ENCODE assay signal across 20 mouse cellular contexts in genomic region chr9:107646975-107647374, GRCm38 (mm10). TPM values are rescaled to one million over a fixed set of nuclear protein-coding genes. Genes with fewer than 3 reads are reported as not detected.
DNase-seq lines count a peak whose midpoint lies in the region; ATAC-seq and TF ChIP-seq lines count a peak whose summit lies in the region.
"Had no signal": no experiment of that assay in that cellular context is flagged by ENCODE, and none has a peak within 500 bp of the region (broad histone marks: within the 10 kb centered on the region; RNA-seq: fewer than 3 reads in every experiment).

No protein-coding gene starts in this region.

- TF ChIP-seq EP300 in MEL (IDR thresholded peaks at IDR 0.05; ENCODE audit: low read depth in 1 of 2, low read length in 2 of 2) = no peak

- no peaks in the 10 kb centered on the region; the same call in 1 of the 2 replicates for H3K79me2 ChIP-seq in MEL (ENCODE audit: control insufficient read depth, insufficient read depth, low read length, poor library complexity)

- no peak overlapping the region for H3K9ac ChIP-seq in hindbrain, postnatal 0 days (replicated peaks; ENCODE audit: low read length)
- no peak overlapping the region for H3K9ac ChIP-seq in hindbrain, embryonic 12.5 days
- H3K9ac ChIP-seq in midbrain, embryonic 11.5 days (ENCODE audit: low read length) = no peak overlapping the region
- H3K9ac ChIP-seq in midbrain, embryonic 16.5 days (ENCODE audit: low read depth, low read length) = no peak overlapping the region
- H3K9ac ChIP-seq in MEL (ENCODE audit: control insufficient read depth, low read depth, low read length, poor library complexity, severe bottlenecking) = no peak overlapping the region
- H3K9ac ChIP-seq: embryonic facial prominence, embryonic 15.5 days; heart, embryonic 13.5 days; kidney, embryonic 15.5 days; liver, embryonic 14.5 days had no signal

- no peak for TF ChIP-seq POLR2A in MEL (IDR thresholded peaks at IDR 0.05; ENCODE audit: control insufficient read depth in 1 of 2, insufficient read depth in 1 of 2, low read depth in 1 of 2, low read length in 2 of 2, poor library complexity in 1 of 2)

- peaks cover 12% of the 10 kb centered on the region; the same call in 1 of the 2 replicates for H3K4me1 ChIP-seq in hindbrain, postnatal 0 days (ENCODE audit: insufficient read depth, low read length)
- peaks cover 30% of the 10 kb centered on the region for H3K4me1 ChIP-seq in hindbrain, embryonic 12.5 days
- H3K4me1 ChIP-seq in midbrain, embryonic 11.5 days (ENCODE audit: control insufficient read depth, insufficient read depth, low read length) = peaks cover 11% of the 10 kb centered on the region
- H3K4me1 ChIP-seq in midbrain, embryonic 16.5 days (ENCODE audit: control insufficient read depth, insufficient read depth, low read length) = peaks cover 19% of the 10 kb centered on the region
- peaks cover 0 to 14% of the 10 kb centered on the region in 2 experiments; a peak in 3 of 4 replicates for H3K4me1 ChIP-seq in MEL (ENCODE audit: control insufficient read depth in 1 of 2, insufficient read depth in 2 of 2, low read length in 2 of 2)

- H3K4me2 ChIP-seq in hindbrain, postnatal 0 days (ENCODE audit: low read depth, low read length) = no peak overlapping the region
- H3K4me2 ChIP-seq in hindbrain, embryonic 12.5 days (replicated peaks) = no peak overlapping the region
- H3K4me2 ChIP-seq in midbrain, embryonic 11.5 days = no peak overlapping the region
- H3K4me2 ChIP-seq in midbrain, embryonic 16.5 days (ENCODE audit: low read length) = no peak overlapping the region
- H3K4me2 ChIP-seq: embryonic facial prominence, embryonic 15.5 days; heart, embryonic 13.5 days; kidney, embryonic 15.5 days had no signal

- TF ChIP-seq RAD21 in MEL (IDR thresholded peaks at IDR 0.05; ENCODE audit: low read depth, low read length) = no peak

- no peak for DNase-seq in hindbrain, postnatal 0 days (ENCODE audit: low spot score)
- peak; percentile 89 for DNase-seq in midbrain, embryonic 11.5 days (ENCODE audit: low spot score, missing footprints)
- peak; percentile 54 for DNase-seq in MEL (ENCODE audit: low read depth, low spot score)
- DNase-seq in embryo, embryonic 9.5 days (ENCODE audit: extremely low spot score) = no peak
- DNase-seq: adrenal gland, adult 2 months; cerebellum, adult 9-11 months; gastrocnemius, postnatal 36 days; heart, postnatal 4 days; lung, postnatal 10 days had no signal

- no peak for ATAC-seq in hindbrain, postnatal 0 days
- no peak for ATAC-seq in hindbrain, embryonic 12.5 days (ENCODE audit: low FRiP score)
- no peak for ATAC-seq in midbrain, embryonic 11.5 days (ENCODE audit: low FRiP score)
- no peak for ATAC-seq in midbrain, embryonic 16.5 days
- no peak for ATAC-seq in activated CD4-positive, CD25-positive, alpha-beta regulatory T cell, adult 4 months

- TF ChIP-seq CTCF in hindbrain, postnatal 0 days (IDR thresholded peaks at IDR 0.05; ENCODE audit: low read depth) = peak; percentile 14; the same call in 1 of the 2 replicates
- peak in 2 of 3 experiments; percentile 19 to 39; a peak in 3 of 6 replicates for TF ChIP-seq CTCF in MEL (IDR thresholded peaks at IDR 0.05 in 2 of 3, conservative IDR thresholded peaks at IDR 0.05 in 1 of 3; ENCODE audit: control insufficient read depth in 1 of 3, insufficient read depth in 1 of 3, low read depth in 2 of 3, low read length in 3 of 3, poor library complexity in 1 of 3, severe bottlenecking in 1 of 3)

- 85% methylated on average over 6 of the region's 6 CpGs for WGBS in hindbrain, postnatal 0 days
- 81% methylated on average over 6 of the region's 6 CpGs for WGBS in hindbrain, embryonic 12.5 days
- 81% methylated on average over 6 of the region's 6 CpGs for WGBS in midbrain, embryonic 11.5 days
- 85% methylated on average over 6 of the region's 6 CpGs for WGBS in midbrain, embryonic 16.5 days

- no peaks in the 10 kb centered on the region for H3K36me3 ChIP-seq in hindbrain, postnatal 0 days (ENCODE audit: insufficient read depth, low read length)
- H3K36me3 ChIP-seq in hindbrain, embryonic 12.5 days = no peaks in the 10 kb centered on the region
- no peaks in the 10 kb centered on the region for H3K36me3 ChIP-seq in midbrain, embryonic 11.5 days (ENCODE audit: control insufficient read depth, insufficient read depth, low read length)
- H3K36me3 ChIP-seq in midbrain, embryonic 16.5 days (ENCODE audit: control insufficient read depth, insufficient read depth, low read length) = no peaks in the 10 kb centered on the region
- H3K36me3 ChIP-seq in MEL (ENCODE audit: control insufficient read depth in 1 of 2, insufficient read depth in 2 of 2, low read length in 2 of 2) = peaks cover 0 to 7% of the 10 kb centered on the region in 2 experiments; a peak in 2 of 4 replicates
- H3K36me3 ChIP-seq: embryonic facial prominence, embryonic 15.5 days; heart, embryonic 13.5 days; kidney, embryonic 15.5 days had no signal

- no peaks in the 10 kb centered on the region for H3K9me3 ChIP-seq in hindbrain, postnatal 0 days (ENCODE audit: low read length)
- no peaks in the 10 kb centered on the region for H3K9me3 ChIP-seq in hindbrain, embryonic 12.5 days (replicated peaks)
- H3K9me3 ChIP-seq in midbrain, embryonic 11.5 days (ENCODE audit: control insufficient read depth, low read length) = no peaks in the 10 kb centered on the region
- no peaks in the 10 kb centered on the region for H3K9me3 ChIP-seq in midbrain, embryonic 16.5 days (replicated peaks; ENCODE audit: control insufficient read depth, low read length, poor library complexity, severe bottlenecking)
- H3K9me3 ChIP-seq in MEL (replicated peaks; ENCODE audit: insufficient read depth, low read length) = no peaks in the 10 kb centered on the region
- H3K9me3 ChIP-seq: embryonic facial prominence, embryonic 15.5 days; heart, embryonic 13.5 days; kidney, embryonic 15.5 days; limb, embryonic 10.5 days; megakaryocyte, embryonic 14.5 days had no signal

- H3K27me3 ChIP-seq in hindbrain, postnatal 0 days (ENCODE audit: insufficient read depth, low read length) = no peaks in the 10 kb centered on the region
- H3K27me3 ChIP-seq in hindbrain, embryonic 12.5 days = no peaks in the 10 kb centered on the region
- no peaks in the 10 kb centered on the region for H3K27me3 ChIP-seq in midbrain, embryonic 11.5 days (ENCODE audit: control insufficient read depth, insufficient read depth, low read length)
- H3K27me3 ChIP-seq in midbrain, embryonic 16.5 days (ENCODE audit: control insufficient read depth, insufficient read depth, low read depth, low read length) = no peaks in the 10 kb centered on the region
- H3K27me3 ChIP-seq in MEL (ENCODE audit: control insufficient read depth in 1 of 2, insufficient read depth in 2 of 2, low read length in 2 of 2) = peaks cover 0 to 1% of the 10 kb centered on the region in 2 experiments; a peak in 2 of 4 replicates
- H3K27me3 ChIP-seq: embryonic facial prominence, embryonic 15.5 days; kidney, embryonic 15.5 days had no signal

- no peak overlapping the region for H3K27ac ChIP-seq in hindbrain, postnatal 0 days
- no peak overlapping the region for H3K27ac ChIP-seq in hindbrain, embryonic 12.5 days
- H3K27ac ChIP-seq in midbrain, embryonic 11.5 days (ENCODE audit: low read depth, low read length) = no peak overlapping the region
- H3K27ac ChIP-seq in midbrain, embryonic 16.5 days (ENCODE audit: low read length) = no peak overlapping the region
- H3K27ac ChIP-seq in MEL (ENCODE audit: control insufficient read depth, low read depth, low read length) = no peak overlapping the region
- H3K27ac ChIP-seq: embryonic facial prominence, embryonic 15.5 days; heart, embryonic 13.5 days; kidney, embryonic 15.5 days; limb, embryonic 10.5 days; liver, embryonic 14.5 days had no signal

- H3K4me3 ChIP-seq in hindbrain, postnatal 0 days (ENCODE audit: low read length) = no peak overlapping the region
- H3K4me3 ChIP-seq in hindbrain, embryonic 12.5 days = no peak overlapping the region
- no peak overlapping the region for H3K4me3 ChIP-seq in midbrain, embryonic 11.5 days (ENCODE audit: low read depth, low read length)
- H3K4me3 ChIP-seq in midbrain, embryonic 16.5 days (ENCODE audit: low read depth, low read length) = no peak overlapping the region
- no peak overlapping the region for H3K4me3 ChIP-seq in MEL (ENCODE audit: control insufficient read depth in 1 of 2, insufficient read depth in 1 of 2, low read depth in 2 of 2, low read length in 2 of 2)
- H3K4me3 ChIP-seq: embryonic facial prominence, embryonic 15.5 days; heart, embryonic 13.5 days; kidney, embryonic 15.5 days; limb, embryonic 10.5 days; megakaryocyte, embryonic 14.5 days had no signal

RNA-seq across cellular contexts. Expression of gene Gnai2, which starts 11.8 kb away (rescaled TPM):
- total RNA-seq in hindbrain, postnatal 0 days (2014; rRNA removed) = 334 and 369 TPM in 2 replicates
- 275 and 287 TPM in 2 replicates for polyA plus RNA-seq in hindbrain, postnatal 0 days (2015; fragmentation: Nextera tagmentation; extraction: Ambion mirVana)
- 516 and 531 TPM in 2 replicates for polyA plus RNA-seq in hindbrain, embryonic 12.5 days (2016; fragmentation: Nextera tagmentation; extraction: Ambion mirVana)
- polyA plus RNA-seq in midbrain, embryonic 11.5 days (2014; fragmentation: Nextera tagmentation; extraction: Ambion mirVana) = 578 and 581 TPM in 2 replicates
- polyA plus RNA-seq in midbrain, embryonic 16.5 days (2015; fragmentation: Nextera tagmentation; extraction: Ambion mirVana) = 278 and 281 TPM in 2 replicates
- total RNA-seq in MEL (2012; rRNA removed) = 129 and 131 TPM in 2 replicates
- 100 to 1,000 TPM; 137 to 335 TPM for polyA plus RNA-seq in MEL (2012; ENCODE audit: insufficient read depth in 1 of 2, insufficient read length in 2 of 2, low read depth in 1 of 2, low replicate concordance in 2 of 2, missing spikeins in 1 of 2)
- polyA plus RNA-seq in activated CD4-positive, CD25-positive, alpha-beta regulatory T cell, adult 4 months (2017; shearing (Covaris generic)) = 100 to 1,000 TPM; 176 to 181 TPM

RNA-seq across cellular contexts. Expression of gene Slc38a3, which starts 22.4 kb away (rescaled TPM):
- 102 and 134 TPM in 2 replicates for total RNA-seq in hindbrain, postnatal 0 days (2014; rRNA removed)
- polyA plus RNA-seq in hindbrain, postnatal 0 days (2015; fragmentation: Nextera tagmentation; extraction: Ambion mirVana) = 52.1 and 54.5 TPM in 2 replicates
- polyA plus RNA-seq in hindbrain, embryonic 12.5 days (2016; fragmentation: Nextera tagmentation; extraction: Ambion mirVana) = 12.5 and 12.9 TPM in 2 replicates
- polyA plus RNA-seq in midbrain, embryonic 11.5 days (2014; fragmentation: Nextera tagmentation; extraction: Ambion mirVana) = 11.2 and 11.7 TPM in 2 replicates
- polyA plus RNA-seq in midbrain, embryonic 16.5 days (2015; fragmentation: Nextera tagmentation; extraction: Ambion mirVana) = 31.1 and 34.0 TPM in 2 replicates
- not detected in 2 replicates for total RNA-seq in MEL (2012; rRNA removed)
- not detected for polyA plus RNA-seq in MEL (2012; ENCODE audit: insufficient read depth in 1 of 2, insufficient read length in 2 of 2, low read depth in 1 of 2, low replicate concordance in 2 of 2, missing spikeins in 1 of 2)
- not detected for polyA plus RNA-seq in activated CD4-positive, CD25-positive, alpha-beta regulatory T cell, adult 4 months (2017; shearing (Covaris generic))
- total RNA-seq: monocyte, adult 5-6 weeks; neutrophil, adult 5-6 weeks had no signal

RNA-seq across cellular contexts. Expression of gene Gnat1, which starts 32.5 kb away (rescaled TPM):
- 0.52 TPM in 1 of 2 replicates, not detected in the other for total RNA-seq in hindbrain, postnatal 0 days (2014; rRNA removed)
- polyA plus RNA-seq in hindbrain, postnatal 0 days (2015; fragmentation: Nextera tagmentation; extraction: Ambion mirVana) = 2.4 and 2.7 TPM in 2 replicates
- 1.4 and 2.6 TPM in 2 replicates for polyA plus RNA-seq in hindbrain, embryonic 12.5 days (2016; fragmentation: Nextera tagmentation; extraction: Ambion mirVana)
- 1.1 and 1.4 TPM in 2 replicates for polyA plus RNA-seq in midbrain, embryonic 11.5 days (2014; fragmentation: Nextera tagmentation; extraction: Ambion mirVana)
- polyA plus RNA-seq in midbrain, embryonic 16.5 days (2015; fragmentation: Nextera tagmentation; extraction: Ambion mirVana) = 1.6 and 2.2 TPM in 2 replicates
- 0.27 TPM in 1 of 2 replicates, not detected in the other for total RNA-seq in MEL (2012; rRNA removed)
- polyA plus RNA-seq in MEL (2012; ENCODE audit: insufficient read depth in 1 of 2, insufficient read length in 2 of 2, low read depth in 1 of 2, low replicate concordance in 2 of 2, missing spikeins in 1 of 2) = 100 to 1,000 TPM in 1 of 2 experiments, not detected in 1; 326 TPM
- polyA plus RNA-seq in activated CD4-positive, CD25-positive, alpha-beta regulatory T cell, adult 4 months (2017; shearing (Covaris generic)) = 1 to 10 TPM in 1 of 2 experiments, not detected in 1; 1.1 TPM
- total RNA-seq: gastrocnemius, postnatal 36 days; heart, postnatal 4 days; monocyte, adult 5-6 weeks; neutrophil, adult 5-6 weeks had no signal

RNA-seq across cellular contexts. Expression of gene Sema3b, which starts 37.9 kb away (rescaled TPM):
- total RNA-seq in hindbrain, postnatal 0 days (2014; rRNA removed) = 11.2 and 14.6 TPM in 2 replicates
- 8.3 and 9.0 TPM in 2 replicates for polyA plus RNA-seq in hindbrain, postnatal 0 days (2015; fragmentation: Nextera tagmentation; extraction: Ambion mirVana)
- 5.1 TPM in 2 replicates for polyA plus RNA-seq in hindbrain, embryonic 12.5 days (2016; fragmentation: Nextera tagmentation; extraction: Ambion mirVana)
- 1.3 and 2.1 TPM in 2 replicates for polyA plus RNA-seq in midbrain, embryonic 11.5 days (2014; fragmentation: Nextera tagmentation; extraction: Ambion mirVana)
- 3.7 and 3.9 TPM in 2 replicates for polyA plus RNA-seq in midbrain, embryonic 16.5 days (2015; fragmentation: Nextera tagmentation; extraction: Ambion mirVana)
- 0.04 and 0.07 TPM in 2 replicates for total RNA-seq in MEL (2012; rRNA removed)
- polyA plus RNA-seq in MEL (2012; ENCODE audit: insufficient read depth in 1 of 2, insufficient read length in 2 of 2, low read depth in 1 of 2, low replicate concordance in 2 of 2, missing spikeins in 1 of 2) = under 1 TPM in 1 of 2 experiments, not detected in 1; 0.21 TPM
- not detected for polyA plus RNA-seq in activated CD4-positive, CD25-positive, alpha-beta regulatory T cell, adult 4 months (2017; shearing (Covaris generic))
- total RNA-seq: monocyte, adult 5-6 weeks had no signal

RNA-seq across cellular contexts. Expression of gene Ifrd2, which starts 59.5 kb away (rescaled TPM):
- 7.6 and 10.9 TPM in 2 replicates for total RNA-seq in hindbrain, postnatal 0 days (2014; rRNA removed)
- polyA plus RNA-seq in hindbrain, postnatal 0 days (2015; fragmentation: Nextera tagmentation; extraction: Ambion mirVana) = 9.0 and 9.3 TPM in 2 replicates
- 19.5 and 21.9 TPM in 2 replicates for polyA plus RNA-seq in hindbrain, embryonic 12.5 days (2016; fragmentation: Nextera tagmentation; extraction: Ambion mirVana)
- polyA plus RNA-seq in midbrain, embryonic 11.5 days (2014; fragmentation: Nextera tagmentation; extraction: Ambion mirVana) = 24.2 and 28.2 TPM in 2 replicates
- 14.6 and 15.4 TPM in 2 replicates for polyA plus RNA-seq in midbrain, embryonic 16.5 days (2015; fragmentation: Nextera tagmentation; extraction: Ambion mirVana)
- 136 and 147 TPM in 2 replicates for total RNA-seq in MEL (2012; rRNA removed)
- polyA plus RNA-seq in MEL (2012; ENCODE audit: insufficient read depth in 1 of 2, insufficient read length in 2 of 2, low read depth in 1 of 2, low replicate concordance in 2 of 2, missing spikeins in 1 of 2) = 100 to 1,000 TPM in 1 of 2 experiments, not detected in 1; 292 TPM
- 10 to 100 TPM; 28.7 to 33.8 TPM for polyA plus RNA-seq in activated CD4-positive, CD25-positive, alpha-beta regulatory T cell, adult 4 months (2017; shearing (Covaris generic))

Comparison
In these comparisons a context has a peak if more than half of its experiments do, and no peak if none do; other contexts are left out.
1. DNase-seq: peak in midbrain, embryonic 11.5 days (single experiment) and MEL (single experiment); none in hindbrain, postnatal 0 days (single experiment) and embryo, embryonic 9.5 days (single experiment).
2. RNA of gene Slc38a3, which starts 22.4 kb away (polyA plus RNA-seq): 52.1 to 54.5 TPM in hindbrain, postnatal 0 days, 31.1 to 34.0 TPM in midbrain, embryonic 16.5 days, 12.5 to 12.9 TPM in hindbrain, embryonic 12.5 days and 11.2 to 11.7 TPM in midbrain, embryonic 11.5 days; not detected in MEL and not detected in activated CD4-positive, CD25-positive, alpha-beta regulatory T cell, adult 4 months; every median in the first group is over 10 times any median in the second.